Mouse (Mus musculus) lung, postnatal 4 days (tissue): ENCODE measurements around the gene 4930469K13Rik.

ENCODE experiments used
- DNase-seq, 2 experiments: peaks; one replicate each; pipeline ENCODE4 v3.0.0; 2021

4930469K13Rik gene

GRCm38 (mm10) chr11:33980146-33980545 lies 118.2 kb downstream of the 4930469K13Rik start:
- no peak for DNase-seq

GRCm38 (mm10) chr11:33975121-33975520 lies 123.2 kb downstream of the 4930469K13Rik start:
- DNase-seq: no peak

- DNase-seq: no peak
These were observed 123.9 kb downstream of the 4930469K13Rik start for GRCm38 (mm10) chr11:33974341-33975040.

DNA sequence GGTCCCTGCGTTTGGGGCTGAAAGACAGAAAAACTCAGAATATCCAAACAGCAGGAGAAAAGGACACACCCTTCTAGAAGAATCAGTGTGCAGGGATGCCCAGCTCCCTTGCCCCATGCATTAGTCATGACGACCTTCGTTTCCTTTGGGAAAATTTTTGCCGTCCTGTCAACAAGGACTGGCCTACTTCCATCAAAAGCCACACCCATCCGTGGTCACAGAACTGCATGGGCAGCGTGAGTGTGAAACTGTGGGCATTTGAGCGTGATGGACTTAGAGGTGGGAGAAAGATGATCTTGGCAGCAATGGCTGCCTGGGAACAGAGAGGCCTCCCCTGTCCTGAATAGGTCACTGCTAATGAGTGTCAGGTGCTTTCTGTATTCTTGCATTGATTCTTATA lies 126.2 kb downstream of the 4930469K13Rik start:
- DNase-seq: peak in 1 of 2 experiments; percentile 12

GRCm38 (mm10) chr11:33969199-33969598 lies 129.2 kb downstream of the 4930469K13Rik start:
- DNase-seq: peak in 1 of 2 experiments; percentile 31

DNA sequence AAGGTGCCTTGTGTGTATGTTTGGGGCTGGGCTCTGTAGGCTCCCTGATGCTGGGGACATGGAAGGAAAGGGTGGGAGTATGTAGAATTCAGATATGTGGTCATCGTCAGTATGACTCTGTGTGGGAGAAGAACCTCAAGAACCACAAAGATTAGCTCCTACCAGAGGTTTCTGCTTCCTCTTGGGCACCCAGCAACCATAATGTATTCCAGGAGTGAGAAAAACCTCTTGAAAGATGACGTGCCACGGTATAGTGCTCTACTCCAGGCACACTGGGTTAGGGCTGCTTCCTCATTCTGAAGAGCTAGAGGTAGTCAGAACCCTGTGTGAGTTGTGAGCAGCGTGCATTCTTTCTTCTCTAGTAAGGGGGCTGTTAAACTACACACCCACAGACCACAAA lies 130.6 kb downstream of the 4930469K13Rik start:
- no peak for DNase-seq

DNA sequence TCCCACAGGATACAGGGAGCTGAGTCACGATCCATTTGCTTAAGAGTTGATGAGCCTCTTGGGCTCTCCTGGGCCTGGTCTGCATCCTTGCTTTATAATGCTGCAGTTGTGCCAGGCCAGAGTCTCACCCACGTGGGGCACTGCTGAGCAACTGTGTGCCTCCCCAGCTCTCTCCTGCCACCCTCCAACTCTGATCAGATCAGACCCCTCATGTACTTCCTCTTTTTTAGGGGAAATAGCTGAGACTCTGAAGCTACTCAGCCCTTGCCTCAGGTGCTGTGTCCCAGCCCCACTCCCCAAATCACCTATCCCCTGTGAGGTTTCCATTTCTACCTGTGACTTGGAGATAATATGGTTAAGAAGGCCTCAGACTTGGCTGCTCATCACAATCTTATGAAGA lies 133.0 kb downstream of the 4930469K13Rik start:
- no peak for DNase-seq

- DNase-seq: peak in 1 of 2 experiments; percentile 69
These were observed 135.5 kb downstream of the 4930469K13Rik start, which contains the start of gene Kcnmb1 for GRCm38 (mm10) chr11:33962688-33963407. TSS of gene Kcnmb1 (plus strand) at chr11:33963013.

DNA sequence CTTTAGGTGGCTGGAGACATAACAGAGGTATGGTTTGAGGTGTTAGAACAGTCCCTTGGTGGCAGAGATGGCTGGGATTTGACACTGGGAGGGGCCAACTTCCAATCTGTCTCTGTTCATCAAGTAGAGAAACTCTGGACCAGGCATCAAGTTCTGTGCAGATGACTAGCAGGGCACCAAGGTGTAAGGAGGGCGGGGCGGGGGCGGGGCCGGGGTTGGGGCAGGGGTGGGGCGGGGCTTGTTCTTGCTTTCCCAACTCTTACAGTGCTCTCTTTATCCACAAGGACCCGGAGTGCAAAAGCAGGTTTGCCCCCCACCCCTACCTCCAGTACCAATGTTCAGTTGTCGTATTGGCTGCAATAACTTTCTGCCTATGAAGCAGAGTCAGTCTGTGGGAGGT lies 136.2 kb downstream of the 4930469K13Rik start:
- DNase-seq: no peak

GRCm38 (mm10) chr11:33958713-33959112 lies 139.6 kb downstream of the 4930469K13Rik start:
- peak in 1 of 2 experiments; percentile 41 for DNase-seq

GRCm38 (mm10) chr11:33957595-33957994 lies 140.8 kb downstream of the 4930469K13Rik start:
- no peak for DNase-seq

GRCm38 (mm10) chr11:33956623-33957022 lies 141.7 kb downstream of the 4930469K13Rik start:
- DNase-seq: no peak

DNA sequence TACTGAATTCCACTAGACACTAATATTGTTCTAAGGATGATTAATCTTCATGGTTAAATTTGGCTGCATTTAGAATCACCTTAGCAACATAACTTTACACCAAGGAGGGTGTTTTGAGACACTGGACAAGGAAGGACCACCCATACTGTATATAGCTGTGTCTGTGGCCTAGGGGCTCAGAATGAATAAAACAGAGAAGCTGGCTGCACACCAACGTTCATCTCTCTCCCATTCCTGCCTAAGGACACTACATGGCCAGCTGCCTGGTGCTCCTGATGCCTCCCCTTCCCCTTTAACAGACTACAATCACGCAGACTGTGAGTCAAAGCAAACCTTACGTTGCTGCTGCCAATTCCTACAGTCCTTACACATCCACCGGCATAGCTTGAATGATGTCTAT lies 142.4 kb downstream of the 4930469K13Rik start:
- DNase-seq: no peak

DNA sequence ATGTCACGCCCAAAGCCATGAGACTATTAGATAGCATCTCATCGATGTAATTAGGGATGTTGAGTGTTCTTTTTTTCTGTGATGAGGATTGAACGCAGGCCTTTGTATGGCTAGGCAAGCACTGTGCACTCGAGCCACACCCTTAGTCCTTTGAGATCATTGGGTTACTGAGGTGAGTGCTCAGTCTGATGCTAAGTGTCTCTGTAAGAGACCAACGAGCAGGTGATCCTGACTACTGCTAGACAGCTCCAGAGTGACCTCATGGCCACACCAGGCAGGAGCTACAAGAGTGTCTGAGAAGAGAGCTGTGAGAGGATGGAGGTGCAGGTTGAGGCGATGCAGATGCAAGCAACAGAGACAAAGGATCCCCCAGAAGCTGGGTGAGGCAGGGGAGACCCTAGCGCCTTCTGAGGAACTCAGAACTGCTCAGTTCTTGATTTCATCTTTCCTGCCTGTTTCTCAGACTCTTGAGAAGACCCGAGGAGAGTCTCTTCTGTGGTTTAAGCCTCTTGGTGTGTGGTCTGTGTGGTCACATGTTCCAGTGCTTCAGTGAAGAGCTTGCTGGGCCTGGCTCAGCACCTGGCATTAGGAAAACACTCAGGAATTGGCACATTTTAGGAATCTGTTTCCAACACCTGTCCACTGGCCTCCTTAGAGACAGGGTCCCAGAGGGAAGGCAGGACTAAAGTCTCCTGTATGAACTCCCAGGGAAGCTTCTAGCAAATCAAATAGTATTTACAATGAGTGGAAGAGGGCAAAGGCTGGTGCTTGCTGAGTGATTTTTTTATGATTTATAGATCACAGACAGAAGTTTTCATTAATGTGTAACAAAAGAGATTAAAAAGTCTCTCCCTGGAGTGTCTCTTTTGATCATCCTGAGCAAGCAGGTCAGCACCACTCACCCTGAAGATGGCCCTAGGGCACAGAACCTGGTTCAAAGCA lies 146.4 kb downstream of the 4930469K13Rik start:
- no peak for DNase-seq

DNA sequence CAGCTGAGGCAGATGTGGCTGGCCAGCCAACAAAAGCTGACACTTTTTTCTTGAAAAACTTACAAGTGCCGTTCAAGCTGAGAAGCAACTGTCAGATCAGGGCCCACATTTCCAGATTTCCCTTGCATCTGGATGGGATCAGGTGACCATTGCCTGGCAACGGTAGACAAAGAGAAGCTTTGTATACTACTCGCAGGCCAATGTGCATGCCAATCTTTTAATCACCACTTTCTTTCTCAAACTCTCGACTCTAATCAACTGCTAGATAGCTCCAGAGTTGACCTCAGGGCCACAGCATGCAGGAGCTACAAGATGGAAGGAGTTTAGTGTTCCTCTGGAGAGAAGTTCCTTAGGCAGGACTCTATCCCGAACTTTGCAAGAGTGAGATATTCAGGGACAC lies 147.2 kb downstream of the 4930469K13Rik start:
- DNase-seq: no peak

GRCm38 (mm10) chr11:33946501-33946900 lies 151.9 kb downstream of the 4930469K13Rik start:
- no peak for DNase-seq

GRCm38 (mm10) chr11:33944786-33945328 lies 153.5 kb downstream of the 4930469K13Rik start:
- no peak for DNase-seq

DNA sequence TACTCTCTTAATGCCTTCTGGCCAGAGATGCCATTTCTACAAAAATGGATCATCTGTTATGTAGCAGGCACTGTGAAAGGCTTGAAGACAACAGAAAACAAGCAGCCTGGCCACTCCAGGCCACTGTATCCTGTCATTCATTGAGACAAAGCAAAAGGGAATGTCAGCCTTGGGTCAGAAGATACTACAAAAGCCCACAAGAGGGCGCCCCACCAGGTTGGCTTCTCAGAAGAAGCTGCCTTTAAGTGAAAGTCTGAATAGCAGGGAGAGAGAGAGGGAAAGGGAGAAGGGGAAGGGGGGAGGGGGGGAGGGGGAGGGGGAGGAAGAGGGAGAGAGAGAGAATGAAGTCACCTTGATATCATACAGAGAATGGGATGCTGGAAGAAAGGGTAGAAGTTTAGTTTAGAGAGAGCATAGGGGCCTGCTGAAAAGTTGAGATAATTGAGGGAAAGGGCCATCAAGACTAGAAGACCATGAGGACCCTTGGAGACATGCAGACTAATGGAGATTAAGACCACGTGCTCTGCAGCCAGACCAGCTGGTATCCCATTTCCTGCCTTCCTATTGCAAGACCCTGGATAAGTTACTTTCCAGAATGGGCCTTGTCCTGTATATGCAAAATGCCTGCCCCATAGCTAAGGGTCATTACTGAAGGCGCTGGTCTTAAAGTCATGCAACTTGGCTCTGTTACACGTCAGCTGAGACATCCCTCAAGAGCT lies 154.1 kb downstream of the 4930469K13Rik start:
- no peak for DNase-seq

DNA sequence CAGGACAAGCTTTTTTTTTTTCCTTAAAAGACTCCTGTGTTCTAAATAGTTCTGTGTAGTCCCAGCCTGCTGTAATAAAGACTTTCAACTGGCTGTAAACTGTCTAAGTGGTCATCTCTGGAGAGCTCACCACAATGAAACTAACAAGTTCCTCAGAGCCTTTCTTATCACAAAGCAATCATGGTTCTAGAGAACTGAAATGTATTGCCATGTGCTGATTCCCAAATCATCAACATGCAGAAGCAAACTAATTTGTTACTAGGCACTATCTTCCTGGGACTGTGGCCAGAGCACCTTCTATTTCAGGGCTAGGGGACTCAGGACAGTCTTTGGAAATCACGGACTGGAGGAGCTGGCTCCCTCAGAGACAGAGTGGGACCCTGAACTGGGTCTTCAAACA lies 154.8 kb downstream of the 4930469K13Rik start:
- no peak for DNase-seq

GRCm38 (mm10) chr11:33939456-33940113 lies 158.8 kb downstream of the 4930469K13Rik start:
- DNase-seq: no peak

- peak in 1 of 2 experiments; percentile 28 for DNase-seq
These were observed 159.6 kb downstream of the 4930469K13Rik start for GRCm38 (mm10) chr11:33938561-33939274.
